Mouse (Mus musculus) stomach, postnatal 0 days (tissue): ENCODE measurements around the gene Wnt7b.

Experiments used
- CTCF ChIP-seq: IDR thresholded peaks from 2 replicates; pipeline ENCODE4 v1.5.1; 2016; ENCODE audit warnings: antibody characterized with exemption, low read depth, mild to moderate bottlenecking, moderate library complexity
- EP300 ChIP-seq: optimal IDR thresholded peaks from 2 replicates; pipeline ENCODE3; 2016; ENCODE audit warnings: antibody characterized with exemption

GRCm38 (mm10) chr15:85605962-85606610 lies 23.8 kb upstream of the Wnt7b start:
- no peak for TF ChIP-seq EP300
- no peak for TF ChIP-seq CTCF
